Mouse (Mus musculus): ENCODE measurements around the gene Slc16a11.

- TF ChIP-seq USF1 (IDR thresholded peaks at IDR 0.05; ENCODE audit: low read depth), result no peak
- no peak for TF ChIP-seq CTCF (IDR thresholded peaks at IDR 0.05; ENCODE audit: control insufficient read depth, insufficient read depth, insufficient read length)
- TF ChIP-seq MYOD1 (IDR thresholded peaks at IDR 0.05; ENCODE audit: control insufficient read depth, insufficient read length, low read depth), result no peak
- TF ChIP-seq MYOG (IDR thresholded peaks at IDR 0.05; ENCODE audit: control insufficient read depth, extremely low read depth, insufficient read length), result no peak
- no peak for TF ChIP-seq CEBPB (IDR thresholded peaks at IDR 0.05; ENCODE audit: low read depth)
- TF ChIP-seq MAX (IDR thresholded peaks at IDR 0.05), result no peak
- no peak for TF ChIP-seq FOSL1 (IDR thresholded peaks at IDR 0.05; ENCODE audit: insufficient read depth, low read length, poor library complexity, severe bottlenecking)
These were observed 1.2 kb downstream of the Slc16a11 start for GRCm38 (mm10) chr11:70213736-70214135.
